Mouse (Mus musculus) layer of hippocampus, adult 6 months (tissue): ENCODE data around the gene Atf6. TPM values are rescaled to one million over a fixed set of nuclear protein-coding genes. Genes with fewer than 3 reads are reported as not detected.

Source experiments
- long read RNA-seq, 2 experiments: library from polyadenylated mRNA; unstranded; transcript quantifications; one replicate each; pipeline ENCODE4 v2.0.0; 2019 to 2020
- polyA plus RNA-seq: library from polyadenylated mRNA; unstranded; fragments of <200 nt; fragmentation: Nextera tagmentation; gene quantifications from 2 replicates; pipeline ENCODE4 v1.2.3, GENCODE M21; 2021

The Atf6 gene
- 7.2 and 8.8 TPM in 2 replicates for polyA plus RNA-seq
- long read RNA-seq, experiment 1, full-length matches to known transcripts: 14 of 31 reads
- long read RNA-seq, experiment 1, partial matches to known transcripts: 2 of 31 reads
- long read RNA-seq, experiment 1, other reads (novel, unspliced or antisense): 15 of 31 reads
- long read RNA-seq, experiment 2, full-length matches to known transcripts: 26 of 75 reads
- long read RNA-seq, experiment 2, partial matches to known transcripts: 21 of 75 reads
- long read RNA-seq, experiment 2, other reads (novel, unspliced or antisense): 28 of 75 reads

DNA sequence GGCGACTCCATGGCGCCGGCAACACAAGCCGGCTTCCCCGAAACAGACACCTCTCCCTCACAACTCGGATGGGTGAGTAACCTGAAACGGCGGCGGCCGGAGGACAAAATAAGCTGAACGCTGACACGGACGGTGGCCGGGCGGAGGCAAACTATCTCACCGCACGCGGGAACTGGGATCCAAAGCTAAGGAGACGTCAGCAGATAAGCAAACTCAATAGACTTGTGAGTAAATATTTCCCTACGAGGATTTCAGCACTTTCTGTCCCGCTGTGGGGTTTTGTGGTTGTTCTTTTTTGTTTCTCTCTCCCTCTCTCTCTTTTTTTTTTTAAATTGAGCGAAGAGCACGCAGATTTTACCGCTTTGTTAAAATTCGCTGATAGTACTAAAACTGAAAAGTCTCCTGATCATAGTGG, at the start of gene Atf6:
Atf6 (minus strand) TSS at position 81 of the 415 bp plus-strand sequence.

GRCm38 (mm10) chr1:170912891-170913615, 45.5 kb upstream of the Atf6 start, which contains the start of gene Fcrlb:
Gene Fcrlb, minus strand, starts transcription at chr1:170912941.

GRCm38 (mm10) chr1:170884978-170885561, 17.5 kb upstream of the Atf6 start, which contains the start of the genes Gm26620 and Dusp12:
Gene Gm26620, plus strand, starts transcription at chr1:170885065.
Gene Dusp12, minus strand, starts transcription at chr1:170885540.

Other genes with a start within 250 kb of the Atf6 start
- gene Olfml2b, start 223.2 kb downstream of the Atf6 start, polyA plus RNA-seq: 17.1 and 21.0 TPM in 2 replicates
- 0.53 and 0.65 TPM in 2 replicates for gene Gm26620, start 17.3 kb upstream of the Atf6 start, polyA plus RNA-seq
- gene Dusp12, start 17.8 kb upstream of the Atf6 start, polyA plus RNA-seq: 23.3 and 24.8 TPM in 2 replicates
- 0.48 and 0.70 TPM in 2 replicates for gene Fcrlb, start 45.2 kb upstream of the Atf6 start, polyA plus RNA-seq
- gene Fcrla, start 59.8 kb upstream of the Atf6 start, polyA plus RNA-seq: not detected in 2 replicates
- gene Fcgr2b, start 108.8 kb upstream of the Atf6 start, polyA plus RNA-seq: 6.2 TPM in 2 replicates
- 0.23 and 0.25 TPM in 2 replicates for gene Fcgr4, start 151.1 kb upstream of the Atf6 start, polyA plus RNA-seq
- gene Fcgr3, start 197.2 kb upstream of the Atf6 start, polyA plus RNA-seq: 25.2 and 26.9 TPM in 2 replicates
- 4.3 and 7.5 TPM in 2 replicates for gene Cfap126, start 246.1 kb upstream of the Atf6 start, polyA plus RNA-seq